Mouse (Mus musculus) ovary, adult 18-20 months (tissue): ENCODE measurements around the gene Tmprss6.
A peak's percentile ranks its signal among the peaks of the same experiment; 100 is the strongest.

Experiments
- DNase-seq: peaks from one replicate; pipeline ENCODE4 v3.0.0; 2022; ENCODE audit warnings: low spot score, mixed read lengths

Gene Tmprss6

GRCm38 (mm10) chr15:78468379-78468937 is at the start of gene Tmprss6:
Gene Tmprss6, minus strand, starts transcription at chr15:78468634.
- no peak for DNase-seq

DNA sequence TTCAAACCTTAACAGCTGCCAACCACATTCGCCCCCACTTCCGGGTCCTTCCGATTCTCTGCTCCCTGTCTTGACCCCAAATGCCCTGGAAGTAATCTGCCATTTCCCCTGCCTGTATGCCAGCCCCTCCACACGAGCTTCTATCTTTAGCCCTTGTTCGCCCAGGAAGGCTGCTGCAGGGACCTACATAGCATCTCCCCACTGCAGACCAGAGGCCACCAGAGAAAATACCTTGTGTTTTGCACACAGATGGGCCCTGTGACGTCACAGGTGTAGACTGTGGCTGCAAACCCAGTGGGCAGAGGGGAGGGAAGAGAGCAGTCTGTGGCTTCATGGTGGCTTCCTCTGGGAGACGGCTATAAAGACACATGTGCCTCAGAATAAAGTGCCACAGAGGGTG is 49.8 kb upstream of the Tmprss6 start:
- DNase-seq: no peak

- no peak for DNase-seq
These were observed 47.3 kb upstream of the Tmprss6 start for GRCm38 (mm10) chr15:78515759-78516158.

DNA sequence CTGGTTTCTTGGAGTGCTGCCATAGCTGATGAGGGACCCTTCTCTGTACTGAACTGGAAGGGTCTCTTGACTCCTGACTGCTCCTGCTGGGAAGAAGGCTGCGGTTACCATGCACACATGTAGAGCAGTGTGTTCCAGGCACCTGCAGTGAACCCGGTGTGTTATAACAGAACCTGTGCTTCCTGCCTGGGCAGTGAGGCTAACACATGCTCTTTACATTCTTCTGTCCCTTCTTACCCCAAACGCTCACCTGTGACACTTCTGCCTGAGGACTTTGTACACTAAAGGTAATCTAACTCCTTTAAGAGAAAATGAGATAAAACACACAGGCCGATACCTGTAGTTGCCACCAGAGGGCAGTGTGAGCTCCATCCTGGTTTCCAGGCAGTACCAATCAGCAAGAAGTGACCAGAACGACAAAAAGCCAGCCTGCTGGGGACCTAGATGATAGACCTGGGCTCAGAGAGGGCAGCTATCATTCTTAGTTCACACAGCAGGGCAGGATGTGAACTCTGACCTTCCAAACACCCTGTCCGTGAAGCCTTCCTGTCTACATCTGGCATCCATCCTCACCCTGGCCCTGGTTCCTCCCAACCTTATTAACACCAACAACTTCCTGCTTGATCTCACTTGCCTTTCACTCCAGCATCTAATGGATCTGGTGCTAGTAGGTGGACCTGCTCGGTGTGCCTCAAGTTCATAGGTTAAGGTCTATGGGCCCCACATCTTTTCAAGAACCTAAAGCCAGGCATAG is 46.1 kb upstream of the Tmprss6 start:
- DNase-seq: peak; percentile 29

- DNase-seq: no peak
These were observed 44.6 kb upstream of the Tmprss6 start for GRCm38 (mm10) chr15:78513019-78513418.

- no peak for DNase-seq
These were observed 43.5 kb upstream of the Tmprss6 start for GRCm38 (mm10) chr15:78511951-78512350.

DNA sequence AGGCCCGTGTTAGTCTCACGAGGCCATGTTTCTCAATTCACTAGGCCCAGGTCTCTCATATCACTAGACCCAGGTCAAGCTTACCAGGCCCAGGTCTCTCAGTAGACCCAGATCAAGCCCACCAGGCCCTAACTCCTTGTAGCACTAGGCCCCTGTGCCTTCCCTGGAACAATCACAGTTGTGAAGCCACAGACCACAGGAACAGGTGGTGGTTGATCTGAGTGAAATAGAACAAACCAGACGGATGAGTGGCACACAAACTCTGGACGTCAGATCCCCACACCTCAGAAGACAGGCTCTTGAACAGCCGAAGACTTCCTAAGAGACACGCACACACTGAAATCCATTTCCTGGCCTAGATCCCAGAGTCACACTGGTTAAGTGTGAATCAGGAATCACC is 42.3 kb upstream of the Tmprss6 start:
- DNase-seq: no peak

DNA sequence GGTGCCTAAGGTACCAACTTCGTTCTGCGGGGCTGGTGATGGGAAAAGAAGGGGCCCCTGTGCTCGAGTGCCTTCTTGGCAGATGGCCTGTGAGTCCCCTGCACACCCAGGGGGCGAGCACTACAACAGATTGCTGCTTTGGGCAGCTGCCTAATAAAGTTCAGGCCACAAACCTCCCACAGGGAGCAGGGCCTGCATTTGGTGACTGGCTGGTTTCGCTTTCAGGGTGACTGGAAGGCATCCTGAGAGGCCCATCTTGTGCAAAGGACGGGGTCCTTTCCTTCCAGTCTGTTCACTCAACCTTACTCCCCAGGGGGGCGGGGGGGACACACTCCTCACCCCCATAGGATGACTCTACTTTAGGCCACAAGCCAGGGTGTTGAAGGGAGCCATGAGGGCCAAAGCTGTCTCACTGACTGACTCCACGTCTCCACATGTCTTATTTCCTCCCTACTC is 41.7 kb upstream of the Tmprss6 start:
- DNase-seq: no peak

DNA sequence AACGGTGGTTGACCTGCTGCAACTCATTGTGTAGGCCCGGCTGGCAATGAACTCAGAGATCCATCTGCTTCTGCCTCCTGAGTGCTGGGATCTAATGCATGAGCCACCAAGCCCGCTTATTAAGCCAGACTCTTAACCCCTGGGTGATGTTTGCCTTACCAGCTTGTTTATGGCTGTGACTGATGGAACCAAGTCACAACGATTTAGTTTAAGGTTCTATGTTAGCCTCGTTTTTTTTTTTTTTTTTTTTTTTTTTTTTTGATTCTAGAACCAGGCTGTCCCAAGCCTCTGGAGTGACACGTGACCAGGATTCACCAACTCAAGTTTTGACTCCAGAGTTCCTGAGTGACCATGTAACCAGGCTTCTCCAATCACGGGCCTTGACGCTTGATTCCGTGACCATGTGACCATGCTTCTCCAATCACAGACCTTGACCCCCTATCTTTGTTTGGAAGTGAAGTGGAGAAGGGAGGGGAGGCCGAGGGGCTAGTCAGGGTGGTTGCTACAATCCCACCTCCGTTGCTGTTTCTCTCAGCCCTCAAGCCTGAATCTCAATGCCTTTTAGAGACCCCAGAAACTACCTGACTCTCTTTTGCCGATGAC is 41.0 kb upstream of the Tmprss6 start:
- no peak for DNase-seq

DNA sequence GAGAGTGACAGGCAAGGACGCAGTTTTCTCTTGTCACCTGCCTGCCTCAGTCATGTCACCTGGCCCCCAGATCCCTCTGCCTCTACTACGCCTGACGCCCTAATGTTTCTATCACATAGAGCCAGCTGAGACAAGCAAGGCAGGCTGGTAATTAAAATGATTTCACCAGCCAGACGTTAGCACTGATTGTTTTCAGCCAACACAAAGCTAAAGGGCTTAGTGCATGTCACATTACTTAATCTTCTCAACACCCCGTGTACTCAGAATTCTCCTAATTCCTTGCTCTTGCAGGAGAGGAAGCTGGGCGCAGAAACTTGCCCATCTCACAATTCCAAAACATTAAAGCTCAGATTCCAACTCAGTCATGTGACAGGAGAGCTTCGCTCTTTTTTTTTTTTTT is 40.0 kb upstream of the Tmprss6 start:
- no peak for DNase-seq

DNA sequence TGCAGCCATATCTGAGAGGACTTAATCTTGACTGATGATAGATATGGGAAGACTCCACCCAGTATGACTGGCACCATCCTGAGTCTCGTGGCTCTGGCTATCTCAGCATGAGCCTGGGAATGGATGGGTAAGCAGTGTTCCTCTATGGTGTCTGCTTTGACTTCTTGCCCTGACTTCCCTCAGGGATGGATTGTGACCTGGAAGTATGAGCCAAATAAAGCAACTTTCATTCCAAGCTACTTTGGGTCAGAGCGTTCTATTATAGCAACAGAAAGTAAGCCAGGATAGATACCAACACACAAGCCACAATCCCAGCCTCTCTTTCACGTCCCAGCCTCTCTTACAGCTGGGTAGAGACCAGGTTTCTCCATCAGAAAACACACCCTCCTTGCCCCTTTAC is 37.1 kb upstream of the Tmprss6 start:
- DNase-seq: no peak

- DNase-seq: no peak
These were observed 36.4 kb upstream of the Tmprss6 start for GRCm38 (mm10) chr15:78504816-78505215.

- no peak for DNase-seq
These were observed 35.6 kb upstream of the Tmprss6 start for GRCm38 (mm10) chr15:78504013-78504412.

DNA sequence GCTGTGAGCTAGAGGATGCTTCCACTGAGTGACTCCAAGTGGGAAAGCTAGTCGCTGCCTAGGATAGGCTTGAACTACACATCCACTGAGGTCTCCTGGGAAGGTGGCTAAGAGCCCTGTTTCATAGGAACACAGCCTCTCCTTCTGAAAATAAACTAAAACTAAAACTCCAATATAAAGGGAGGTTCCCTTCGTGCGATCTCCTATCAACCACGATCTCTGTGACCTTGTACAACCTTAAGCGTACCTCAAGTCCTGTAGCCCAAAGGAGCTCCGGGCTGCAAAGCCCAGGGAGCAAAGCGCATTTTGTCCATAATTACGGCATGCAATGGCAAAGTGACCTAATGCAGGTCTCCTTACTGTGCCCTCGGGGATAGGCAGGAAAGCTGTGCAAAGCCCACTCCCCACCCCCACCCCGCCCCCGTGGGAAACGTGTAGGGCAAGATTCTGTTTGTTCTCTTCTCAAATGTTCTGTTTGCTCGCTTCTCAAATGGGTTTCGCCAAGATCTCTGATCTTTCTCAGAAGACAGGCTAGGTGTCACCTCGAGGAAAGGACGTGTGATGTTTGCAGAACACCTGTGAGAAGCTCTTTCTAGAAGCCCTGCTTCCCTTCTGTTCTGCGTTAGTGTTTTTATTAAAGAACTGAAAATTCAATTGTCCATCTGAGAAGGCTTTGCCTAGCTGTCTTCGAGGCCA is 34.2 kb upstream of the Tmprss6 start:
- DNase-seq: no peak

DNA sequence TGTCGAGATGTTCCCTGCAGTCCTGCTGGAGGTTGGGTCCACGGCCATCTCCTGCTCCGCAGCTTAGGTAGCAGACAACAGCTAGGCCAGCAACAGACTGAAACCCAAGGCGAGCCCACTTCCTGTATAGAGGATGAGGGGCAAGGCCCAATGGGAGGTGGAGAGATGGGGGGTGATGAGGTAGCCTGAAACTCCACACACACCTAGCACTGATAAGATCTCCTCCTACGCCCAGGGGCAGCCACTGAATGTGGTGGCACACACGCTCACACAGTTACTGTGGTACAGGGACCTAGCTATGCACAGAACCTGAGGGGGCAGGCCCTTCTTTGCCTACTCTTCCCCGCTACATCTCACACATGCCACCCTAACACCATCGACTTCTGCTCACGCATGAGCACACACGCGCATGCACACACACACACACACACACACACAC is 26.6 kb upstream of the Tmprss6 start, which contains the start of gene Il2rb:
Il2rb (minus strand) TSS at position 304 of the 439 bp plus-strand sequence.
- DNase-seq: no peak

- DNase-seq: no peak
These were observed 25.1 kb upstream of the Tmprss6 start for GRCm38 (mm10) chr15:78493401-78494010.

- DNase-seq: no peak
These were observed 22.9 kb upstream of the Tmprss6 start for GRCm38 (mm10) chr15:78491301-78491700.

DNA sequence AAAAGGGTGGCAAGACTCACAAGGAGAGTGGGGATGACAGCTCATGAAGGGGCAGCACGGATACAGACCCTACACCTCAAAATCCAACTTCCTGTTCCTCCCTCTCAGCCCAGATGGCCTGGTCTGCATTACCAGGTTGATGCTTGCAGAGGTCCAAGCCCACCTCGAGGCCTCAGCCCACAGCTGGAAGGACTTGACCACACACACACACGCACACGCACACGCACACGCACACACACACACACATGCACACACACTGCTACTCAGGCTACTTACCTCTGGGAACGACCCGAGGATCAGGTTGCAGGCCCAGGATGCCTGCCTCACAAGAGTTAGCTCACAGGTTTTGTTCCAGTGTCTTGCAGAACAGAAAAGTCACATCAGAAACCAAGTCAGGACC is 21.5 kb upstream of the Tmprss6 start:
- DNase-seq: no peak

- no peak for DNase-seq
These were observed 20.8 kb upstream of the Tmprss6 start for GRCm38 (mm10) chr15:78489248-78489647.

- no peak for DNase-seq
These were observed 18.6 kb upstream of the Tmprss6 start for GRCm38 (mm10) chr15:78487066-78487465.

DNA sequence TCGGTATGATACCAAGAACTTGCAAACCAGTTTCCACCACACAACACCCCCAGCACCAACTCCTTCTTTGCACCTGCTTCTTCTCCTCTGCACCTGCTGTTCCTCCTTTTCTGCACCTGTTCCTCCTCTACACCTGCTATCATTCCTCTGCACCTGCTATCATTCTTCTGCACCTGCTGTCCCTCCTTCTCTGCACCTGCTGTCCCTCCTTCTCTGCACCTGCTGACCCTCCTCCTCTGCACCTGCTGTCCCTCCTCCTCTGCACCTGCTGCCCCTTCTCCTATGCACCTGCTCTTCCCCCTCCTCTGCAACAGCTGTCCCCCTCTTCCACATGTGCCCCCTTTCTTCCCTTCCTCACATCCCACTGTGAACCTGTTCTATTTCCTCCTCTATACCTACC is 18.1 kb upstream of the Tmprss6 start:
- no peak for DNase-seq

DNA sequence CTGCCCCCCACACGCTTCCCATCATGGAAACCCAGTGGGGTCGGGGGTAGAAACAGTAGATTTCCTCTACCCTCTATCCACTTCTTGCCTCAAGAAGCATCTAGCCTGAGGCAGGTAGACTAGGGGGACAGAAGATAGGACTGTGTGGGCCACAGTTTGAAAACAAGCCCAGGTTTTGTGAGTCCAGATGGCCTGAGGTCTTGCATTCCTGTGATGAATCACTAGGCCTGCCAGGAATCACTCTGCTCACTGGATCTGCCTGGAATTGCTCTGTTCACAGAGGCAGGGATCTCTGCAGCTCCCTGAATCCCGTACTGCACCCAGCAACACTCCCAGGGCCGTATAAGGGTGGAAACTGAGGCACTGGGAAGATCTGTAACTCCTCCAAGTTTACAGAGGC is 14.9 kb upstream of the Tmprss6 start:
- DNase-seq: no peak
